Mouse (Mus musculus) ES-E14 (cell line): ENCODE measurements around the gene Prlh.

ENCODE experiments used
- CHD2 ChIP-seq: IDR thresholded peaks from 2 replicates; pipeline ENCODE4 v1.6.1; 2014; ENCODE audit warnings: mild to moderate bottlenecking, low read depth, low read length, inconsistent platforms
- HCFC1 ChIP-seq: IDR thresholded peaks from 2 replicates; pipeline ENCODE4 v1.6.1; 2012; ENCODE audit warnings: low read length, inconsistent platforms, borderline replicate concordance; ENCODE audit not compliant: insufficient read depth
- MAFK ChIP-seq: IDR thresholded peaks from 2 replicates; pipeline ENCODE4 v1.6.1; 2014; ENCODE audit warnings: mild to moderate bottlenecking, low read depth, low read length, inconsistent platforms; ENCODE audit not compliant: insufficient read depth
- ZC3H11A ChIP-seq: IDR thresholded peaks from 2 replicates; pipeline ENCODE4 v1.6.1; 2012; ENCODE audit warnings: low read depth, mild to moderate bottlenecking, inconsistent platforms, low read length, borderline replicate concordance
- ZNF384 ChIP-seq: IDR thresholded peaks from 2 replicates; pipeline ENCODE4 v1.6.1; 2012; ENCODE audit warnings: low read depth, low read length, inconsistent platforms

GRCm38 (mm10) chr1:90980638-90981330 lies 27.9 kb downstream of the Prlh start:
- no peak for TF ChIP-seq ZC3H11A
- no peak for TF ChIP-seq MAFK
- peak; percentile 68; the same call in 1 of the 2 replicates for TF ChIP-seq ZNF384
- TF ChIP-seq CHD2, result no peak
- TF ChIP-seq HCFC1, result no peak
